10 mouse cellular contexts compared by ENCODE assay signal in the genomic region with DNA sequence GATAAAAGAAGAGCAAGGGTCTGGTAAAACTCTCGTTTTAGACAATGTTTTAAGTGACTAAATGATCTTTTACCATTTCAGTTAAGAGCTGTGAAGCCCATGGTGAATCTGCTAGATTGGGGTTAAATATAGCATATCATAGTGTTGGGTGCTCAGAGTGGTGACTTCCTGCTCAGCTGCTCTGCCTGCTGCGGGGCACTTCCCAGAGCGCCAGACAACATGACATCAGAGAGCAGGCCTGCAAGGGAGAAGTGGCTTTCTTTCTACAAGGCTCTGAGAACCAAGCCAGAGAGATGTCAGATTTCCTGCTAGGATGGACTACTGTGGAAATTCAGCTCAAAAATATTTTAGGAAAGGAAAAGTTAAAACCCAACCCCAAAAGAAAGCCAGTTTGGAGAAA. TPM values are rescaled to one million over a fixed set of nuclear protein-coding genes. Genes with fewer than 3 reads are reported as not detected.
A peak's percentile ranks its signal among the peaks of the same experiment; 100 is the strongest.
DNase-seq lines count a peak whose midpoint lies in the region; ATAC-seq and TF ChIP-seq lines count a peak whose summit lies in the region.
"Had no signal": no experiment of that assay in that cellular context is flagged by ENCODE, and none has a peak within 500 bp of the region (broad histone marks: within the 10 kb centered on the region; RNA-seq: fewer than 3 reads in every experiment).

No protein-coding gene starts in this region.

- ATAC-seq in stomach, embryonic 14.5 days (ENCODE audit: insufficient number of reproducible peaks, insufficient read depth, low FRiP score, low read depth) = no peak
- no peak for ATAC-seq in stomach, postnatal 0 days (ENCODE audit: low FRiP score, low TSS enrichment)
- peak; percentile 79 for ATAC-seq in heart, postnatal 0 days (ENCODE audit: insufficient read depth, low read depth)
- no peak for ATAC-seq in activated CD4-positive, CD25-positive, alpha-beta regulatory T cell, adult 4 months

- no peak overlapping the region for H3K4me2 ChIP-seq in stomach, embryonic 14.5 days (replicated peaks; ENCODE audit: low read depth, low read length)
- H3K4me2 ChIP-seq in stomach, postnatal 0 days (replicated peaks; ENCODE audit: low read depth) = no peak overlapping the region
- H3K4me2 ChIP-seq in heart, postnatal 0 days (ENCODE audit: low read depth, low read length) = no peak overlapping the region

- H3K27me3 ChIP-seq in stomach, embryonic 14.5 days (ENCODE audit: control insufficient read depth, insufficient read depth, low read length) = no peaks in the 10 kb centered on the region
- H3K27me3 ChIP-seq in stomach, postnatal 0 days (ENCODE audit: control insufficient read depth, insufficient read depth, low read length) = no peaks in the 10 kb centered on the region
- no peaks in the 10 kb centered on the region for H3K27me3 ChIP-seq in heart, postnatal 0 days (ENCODE audit: control insufficient read depth, insufficient read depth, low read length)
- H3K27me3 ChIP-seq: CH12.LX had no signal

- no peak for DNase-seq in layer of hippocampus, adult 2 months (ENCODE audit: low spot score in 2 of 2)
- no peak for DNase-seq in layer of hippocampus, postnatal 25 days (ENCODE audit: extremely low spot score in 1 of 2, low spot score in 1 of 2)
- no peak for DNase-seq in stomach, postnatal 0 days (ENCODE audit: low spot score)
- DNase-seq in heart, postnatal 0 days (ENCODE audit: low spot score) = peak; percentile 55
- DNase-seq in cerebellum, postnatal 36 days = no peak
- DNase-seq: gastrocnemius, postnatal 36 days; lung, postnatal 14 days had no signal

- peak overlapping the region; percentile 88 for H3K27ac ChIP-seq in layer of hippocampus, adult 2 months
- 0 out of 2 replicates have a peak overlapping the region, but pooled peaks have one; percentile 15 for H3K27ac ChIP-seq in stomach, embryonic 14.5 days (ENCODE audit: low read length)
- H3K27ac ChIP-seq in stomach, postnatal 0 days (replicated peaks) = no peak overlapping the region
- peak overlapping the region; percentile 63 for H3K27ac ChIP-seq in heart, postnatal 0 days (ENCODE audit: low read depth)

- WGBS in stomach, embryonic 14.5 days = 42% methylated on average over 3 of the region's 3 CpGs
- WGBS in stomach, postnatal 0 days = 36% methylated on average over 3 of the region's 3 CpGs
- WGBS in heart, postnatal 0 days = 9% methylated on average over 3 of the region's 3 CpGs

- H3K9ac ChIP-seq in stomach, embryonic 14.5 days (replicated peaks; ENCODE audit: low read depth, low read length) = no peak overlapping the region
- no peak overlapping the region for H3K9ac ChIP-seq in stomach, postnatal 0 days (ENCODE audit: low read length)
- no peak overlapping the region for H3K9ac ChIP-seq in heart, postnatal 0 days (replicated peaks; ENCODE audit: low read depth, low read length)

- no peak for TF ChIP-seq EP300 in stomach, postnatal 0 days (optimal IDR thresholded peaks at IDR 0.05)
- no peak for TF ChIP-seq EP300 in heart, postnatal 0 days (IDR thresholded peaks at IDR 0.05; ENCODE audit: low read depth)

- peaks cover 12% of the 10 kb centered on the region; the same call in 1 of the 2 replicates for H3K4me1 ChIP-seq in stomach, embryonic 14.5 days (ENCODE audit: control insufficient read depth, insufficient read depth, low read length)
- no peaks in the 10 kb centered on the region for H3K4me1 ChIP-seq in stomach, postnatal 0 days (replicated peaks; ENCODE audit: control insufficient read depth, insufficient read depth)
- H3K4me1 ChIP-seq in heart, postnatal 0 days (ENCODE audit: control insufficient read depth, insufficient read depth) = peaks cover 55% of the 10 kb centered on the region

- H3K36me3 ChIP-seq in stomach, embryonic 14.5 days (ENCODE audit: control insufficient read depth, insufficient read depth, low read length) = no peaks in the 10 kb centered on the region
- H3K36me3 ChIP-seq in stomach, postnatal 0 days (ENCODE audit: control insufficient read depth, insufficient read depth, low read length) = no peaks in the 10 kb centered on the region
- H3K36me3 ChIP-seq in heart, postnatal 0 days (replicated peaks; ENCODE audit: control insufficient read depth, insufficient read depth, low read length) = no peaks in the 10 kb centered on the region

- TF ChIP-seq CTCF in layer of hippocampus, adult 2 months (conservative IDR thresholded peaks at IDR 0.05) = no peak
- no peak for TF ChIP-seq CTCF in stomach, postnatal 0 days (IDR thresholded peaks at IDR 0.05; ENCODE audit: low read depth)
- TF ChIP-seq CTCF in heart, postnatal 0 days (IDR thresholded peaks at IDR 0.05; ENCODE audit: low read depth) = no peak

- no peak overlapping the region for H3K4me3 ChIP-seq in layer of hippocampus, adult 2 months
- H3K4me3 ChIP-seq in stomach, embryonic 14.5 days (ENCODE audit: low read depth, low read length) = no peak overlapping the region
- no peak overlapping the region for H3K4me3 ChIP-seq in stomach, postnatal 0 days (ENCODE audit: low read depth, low read length)
- H3K4me3 ChIP-seq in heart, postnatal 0 days (ENCODE audit: low read depth, low read length) = no peak overlapping the region

- no peaks in the 10 kb centered on the region for H3K9me3 ChIP-seq in stomach, embryonic 14.5 days (ENCODE audit: control insufficient read depth, low read depth, low read length)
- no peaks in the 10 kb centered on the region for H3K9me3 ChIP-seq in stomach, postnatal 0 days (ENCODE audit: control insufficient read depth, low read length)
- H3K9me3 ChIP-seq in heart, postnatal 0 days (replicated peaks; ENCODE audit: control insufficient read depth, low read length) = no peaks in the 10 kb centered on the region

RNA-seq across cellular contexts. Expression of a gene that starts 57.8 kb away (rescaled TPM):
- 10 to 100 TPM; 72.1 to 73.2 TPM for total RNA-seq in layer of hippocampus, adult 2 months (2021)
- total RNA-seq in layer of hippocampus, postnatal 25 days (2021) = 10 to 100 TPM; 68.2 to 69.2 TPM
- 33.6 and 34.0 TPM in 2 replicates for polyA plus RNA-seq in stomach, embryonic 14.5 days (2014; fragmentation: Nextera tagmentation; extraction: Ambion mirVana)
- 9.7 and 10.4 TPM in 2 replicates for polyA plus RNA-seq in stomach, postnatal 0 days (2015; fragmentation: Nextera tagmentation; extraction: Ambion mirVana)
- 28.1 and 31.1 TPM in 2 replicates for total RNA-seq in heart, postnatal 0 days (2014; rRNA removed; ENCODE audit: low replicate concordance)
- polyA plus RNA-seq in heart, postnatal 0 days (2015; fragmentation: Nextera tagmentation; extraction: Ambion mirVana) = 14.8 and 15.4 TPM in 2 replicates
- not detected for polyA plus RNA-seq in activated CD4-positive, CD25-positive, alpha-beta regulatory T cell, adult 4 months (2017; shearing (Covaris generic))

Comparison
In these comparisons a context has a peak if more than half of its experiments do, and no peak if none do; other contexts are left out.
1. RNA of a gene that starts 57.8 kb away (polyA plus RNA-seq): 33.6 to 34.0 TPM in stomach, embryonic 14.5 days, 14.8 to 15.4 TPM in heart, postnatal 0 days and 9.7 to 10.4 TPM in stomach, postnatal 0 days; not detected in activated CD4-positive, CD25-positive, alpha-beta regulatory T cell, adult 4 months; every median in the first group is over 10 times any median in the second.